Mouse (Mus musculus) ES-Bruce4 (cell line): Measurements from ENCODE around the gene Atpaf2. TPM values are rescaled to one million over a fixed set of nuclear protein-coding genes. Genes with fewer than 3 reads are reported as not detected.

Experiments used
- H3K27ac ChIP-seq: 2 replicates; pipeline ENCODE4 v1.5.1; 2012; ENCODE audit warnings: low read length, inconsistent platforms; ENCODE audit not compliant: insufficient read depth
- H3K27me3 ChIP-seq: 2 replicates; pipeline ENCODE4 v1.6.1; 2012; ENCODE audit warnings: mild to moderate bottlenecking, low read length, inconsistent platforms; ENCODE audit not compliant: control insufficient read depth, poor library complexity, insufficient read depth, severe bottlenecking
- H3K36me3 ChIP-seq: 2 replicates; pipeline ENCODE4 v1.6.1; 2012; ENCODE audit warnings: inconsistent platforms, mild to moderate bottlenecking, low read length, moderate library complexity; ENCODE audit not compliant: control insufficient read depth, poor library complexity, insufficient read depth, severe bottlenecking
- H3K4me1 ChIP-seq: one replicate; pipeline ENCODE4 v1.8.1; 2011; ENCODE audit warnings: low read length; ENCODE audit not compliant: control insufficient read depth, insufficient read depth
- H3K4me3 ChIP-seq: 2 replicates; pipeline ENCODE4 v1.5.1; 2011; ENCODE audit warnings: low read depth, mild to moderate bottlenecking, low read length
- H3K9ac ChIP-seq: 2 replicates; pipeline ENCODE4 v1.6.1; 2012; ENCODE audit warnings: low read depth, mild to moderate bottlenecking, inconsistent platforms; ENCODE audit not compliant: poor library complexity, severe bottlenecking
- H3K9me3 ChIP-seq: replicated peaks from 2 replicates; pipeline ENCODE4 v1.6.1; 2012; ENCODE audit warnings: mild to moderate bottlenecking, low read length, inconsistent platforms; ENCODE audit not compliant: control insufficient read depth, poor library complexity, insufficient read depth, severe bottlenecking
- CTCF ChIP-seq: IDR thresholded peaks from one replicate; pipeline ENCODE4 v1.8.1; 2011; ENCODE audit warnings: low read depth, low read length
- EP300 ChIP-seq: IDR thresholded peaks from 2 replicates; pipeline ENCODE4 v1.6.1; 2011; ENCODE audit warnings: low read depth, low read length; ENCODE audit not compliant: insufficient read depth
- POLR2A ChIP-seq: IDR thresholded peaks from one replicate; pipeline ENCODE4 v1.8.1; 2011; ENCODE audit warnings: low read length; ENCODE audit not compliant: insufficient read depth
- polyA plus RNA-seq: library from polyadenylated mRNA; stranded (reverse); fragments of >200 nt; gene quantifications from 2 replicates; pipeline ENCODE4 v1.2.4, GENCODE M21; 2011; ENCODE audit warnings: low read depth; ENCODE audit not compliant: missing spikeins, insufficient read depth, insufficient read length

The Atpaf2 gene
- polyA plus RNA-seq, 1 experiment = 28.2 TPM

GRCm38 (mm10) chr11:60416590-60416962, 1.7 kb downstream of the Atpaf2 start:
- Histone ChIP-seq H3K9ac (peak overlapping the region; percentile 62), H3K9me3 (no peaks in the 10 kb centered on the region), H3K27me3 (no peaks in the 10 kb centered on the region), H3K36me3 (no peaks in the 10 kb centered on the region), H3K4me3 (peak overlapping the region; percentile 81), H3K27ac (no peak overlapping the region), H3K4me1 (no peaks in the 10 kb centered on the region)
- TF ChIP-seq CTCF = no peak
- TF ChIP-seq EP300 = no peak
- TF ChIP-seq POLR2A = no peak

GRCm38 (mm10) chr11:60412921-60413320, 5.3 kb downstream of the Atpaf2 start:
- H3K27ac ChIP-seq = no peak overlapping the region
- no peak for TF ChIP-seq EP300
- TF ChIP-seq POLR2A = no peak
- no peak for TF ChIP-seq CTCF
- H3K9me3 ChIP-seq = no peaks in the 10 kb centered on the region
- H3K36me3 ChIP-seq = peaks cover 17% of the 10 kb centered on the region
- H3K27me3 ChIP-seq = no peaks in the 10 kb centered on the region
- no peak overlapping the region for H3K9ac ChIP-seq
- H3K4me3 ChIP-seq = no peak overlapping the region
- H3K4me1 ChIP-seq = no peaks in the 10 kb centered on the region

- Histone ChIP-seq H3K27ac (no peak overlapping the region), H3K4me1 (no peaks in the 10 kb centered on the region), H3K27me3 (no peaks in the 10 kb centered on the region), H3K9ac (no peak overlapping the region), H3K9me3 (no peaks in the 10 kb centered on the region), H3K36me3 (peaks cover 17% of the 10 kb centered on the region), H3K4me3 (no peak overlapping the region)
- no peak for TF ChIP-seq EP300
- TF ChIP-seq CTCF = peak; percentile 22
Measured at GRCm38 (mm10) chr11:60412173-60412572, 6.1 kb downstream of the Atpaf2 start.

GRCm38 (mm10) chr11:60406606-60407005, 11.7 kb downstream of the Atpaf2 start:
- no peaks in the 10 kb centered on the region for H3K4me1 ChIP-seq
- H3K9me3 ChIP-seq = no peaks in the 10 kb centered on the region
- H3K27ac ChIP-seq = no peak overlapping the region
- no peaks in the 10 kb centered on the region for H3K27me3 ChIP-seq
- no peak for TF ChIP-seq POLR2A
- no peak for TF ChIP-seq CTCF
- no peak for TF ChIP-seq EP300
- H3K9ac ChIP-seq = no peak overlapping the region
- no peak overlapping the region for H3K4me3 ChIP-seq
- peaks cover 48% of the 10 kb centered on the region for H3K36me3 ChIP-seq

GRCm38 (mm10) chr11:60397172-60397571, 21.1 kb downstream of the Atpaf2 start:
- H3K27me3 ChIP-seq = no peaks in the 10 kb centered on the region
- no peak overlapping the region for H3K27ac ChIP-seq
- H3K4me3 ChIP-seq = no peak overlapping the region
- peaks cover 6% of the 10 kb centered on the region for H3K36me3 ChIP-seq
- no peak for TF ChIP-seq POLR2A
- TF ChIP-seq EP300 = no peak
- H3K9ac ChIP-seq = no peak overlapping the region
- no peaks in the 10 kb centered on the region for H3K4me1 ChIP-seq
- no peaks in the 10 kb centered on the region; the same call in 1 of the 2 replicates for H3K9me3 ChIP-seq

GRCm38 (mm10) chr11:60396546-60396945, 21.7 kb downstream of the Atpaf2 start:
- Histone ChIP-seq H3K27ac (no peak overlapping the region), H3K4me1 (no peaks in the 10 kb centered on the region), H3K27me3 (no peaks in the 10 kb centered on the region), H3K9ac (no peak overlapping the region), H3K4me3 (no peak overlapping the region), H3K9me3 (no peaks in the 10 kb centered on the region; the same call in 1 of the 2 replicates), H3K36me3 (peaks cover 2% of the 10 kb centered on the region; the same call in 1 of the 2 replicates)
- no peak for TF ChIP-seq CTCF
- TF ChIP-seq EP300 = no peak
- TF ChIP-seq POLR2A = no peak

GRCm38 (mm10) chr11:60391346-60391745, 26.9 kb downstream of the Atpaf2 start:
- Histone ChIP-seq H3K27me3 (no peaks in the 10 kb centered on the region), H3K4me1 (no peaks in the 10 kb centered on the region), H3K4me3 (no peak overlapping the region), H3K36me3 (no peaks in the 10 kb centered on the region), H3K9ac (no peak overlapping the region), H3K9me3 (no peaks in the 10 kb centered on the region), H3K27ac (no peak overlapping the region)
- no peak for TF ChIP-seq EP300
- no peak for TF ChIP-seq CTCF
- no peak for TF ChIP-seq POLR2A
